Mouse (Mus musculus) CD4-positive naive resting alpha-beta T cell, adult 76 days (primary cell): ENCODE measurements around the gene Tas2r135. TPM values are rescaled to one million over a fixed set of nuclear protein-coding genes. Genes with fewer than 3 reads are reported as not detected.

Source experiments
- total RNA-seq: library from RNA; stranded (reverse); gene quantifications from one replicate; pipeline ENCODE4 v1.2.4, GENCODE M21; 2023

Gene Tas2r135
- total RNA-seq, result 0.88 TPM

GRCm38 (mm10) chr6:42405134-42405533 lies at the start of gene Tas2r135:
TSS of gene Tas2r135 (plus strand) at chr6:42405434.

GRCm38 (mm10) chr6:42372816-42373547 lies 32.3 kb upstream of the Tas2r135 start, which contains the start of gene Epha1:
TSS of gene Epha1 (minus strand) at chr6:42373268.

GRCm38 (mm10) chr6:42399938-42400337 lies 5.3 kb upstream of the Tas2r135 start, which contains the start of gene Tas2r143:
TSS of gene Tas2r143 (plus strand) at chr6:42400238.

GRCm38 (mm10) chr6:42434446-42434845 lies 29.2 kb downstream of the Tas2r135 start, which contains the start of gene Tas2r126:
TSS of gene Tas2r126 (plus strand) at chr6:42434535.

Other genes starting within 250 kb of the Tas2r135 start
- gene Tas2r144, start 190.1 kb upstream of the Tas2r135 start, total RNA-seq, result not detected
- gene Gstk1, start 159.5 kb upstream of the Tas2r135 start, total RNA-seq, result 8.6 TPM
- not detected for gene Tmem139, start 143.5 kb upstream of the Tas2r135 start, total RNA-seq
- gene Casp2, start 140.4 kb upstream of the Tas2r135 start, total RNA-seq, result 80.2 TPM
- 0.62 TPM for gene Clcn1, start 118.7 kb upstream of the Tas2r135 start, total RNA-seq
- gene Fam131b, start 80.8 kb upstream of the Tas2r135 start, total RNA-seq, result not detected
- gene Zyx, start 55.8 kb upstream of the Tas2r135 start, total RNA-seq, result 108 TPM
- not detected for gene Epha1, start 32.2 kb upstream of the Tas2r135 start, total RNA-seq
- gene Tas2r143, start 5.2 kb upstream of the Tas2r135 start, total RNA-seq, result not detected
- gene Tas2r126, start 29.1 kb downstream of the Tas2r135 start, total RNA-seq, result 0.64 TPM
- gene Olfr458, start 59.8 kb downstream of the Tas2r135 start, total RNA-seq, result not detected
- not detected for gene Olfr457, start 70.9 kb downstream of the Tas2r135 start, total RNA-seq
- not detected for gene Olfr456, start 81.8 kb downstream of the Tas2r135 start, total RNA-seq
- gene Olfr455, start 142.2 kb downstream of the Tas2r135 start, total RNA-seq, result not detected
- not detected for gene Tcaf3, start 192.3 kb downstream of the Tas2r135 start, total RNA-seq
- not detected for gene Tcaf2, start 239.8 kb downstream of the Tas2r135 start, total RNA-seq